Mouse (Mus musculus): ENCODE results near the gene Siva1.

Siva1 gene

DNA sequence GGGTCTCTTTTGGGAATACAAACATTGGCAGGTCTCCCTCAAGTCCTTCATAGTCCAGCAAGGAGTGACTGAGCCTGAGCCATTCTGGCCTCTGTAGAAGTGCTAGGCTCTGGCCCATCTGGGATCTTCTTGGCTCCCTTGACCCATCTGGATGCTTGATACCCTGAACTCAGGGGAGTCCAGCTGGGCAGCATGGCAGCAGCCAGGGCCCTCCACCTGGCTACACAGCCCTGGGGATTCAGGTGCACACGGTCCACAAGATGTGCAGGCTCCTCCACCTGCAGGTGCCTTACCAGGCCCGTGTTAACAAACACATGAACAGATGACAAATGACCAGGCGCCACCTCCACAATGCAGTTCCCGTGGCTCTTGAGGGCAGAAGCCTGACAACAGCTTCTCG lies 20.2 kb downstream of the Siva1 start:
- no peak overlapping the region for H3K4me3 ChIP-seq (replicated peaks; ENCODE audit: low read length)
- no peaks in the 10 kb centered on the region for H3K27me3 ChIP-seq (ENCODE audit: insufficient read depth, low read length)
- H3K4me1 ChIP-seq (replicated peaks; ENCODE audit: low read depth, low read length) = peaks cover 43% of the 10 kb centered on the region
- 0 out of 2 replicates have a peak, but pooled peaks cover 4% of the 10 kb centered on the region for H3K9me3 ChIP-seq (ENCODE audit: low read length)
- TF ChIP-seq POU5F1 (IDR thresholded peaks at IDR 0.05; ENCODE audit: borderline replicate concordance, low read length) (no peak), CTCF (conservative IDR thresholded peaks at IDR 0.05; ENCODE audit: low read length) (no peak), NANOG (IDR thresholded peaks at IDR 0.05; ENCODE audit: borderline replicate concordance, low read length) (no peak)
- peaks cover 74% of the 10 kb centered on the region for H3K36me3 ChIP-seq (ENCODE audit: insufficient read depth, low read length)

GRCm38 (mm10) chr12:112665445-112665844 lies 21.0 kb downstream of the Siva1 start:
- TF ChIP-seq NANOG (IDR thresholded peaks at IDR 0.05; ENCODE audit: borderline replicate concordance, low read length) (no peak), CTCF (conservative IDR thresholded peaks at IDR 0.05; ENCODE audit: low read length) (no peak), POU5F1 (IDR thresholded peaks at IDR 0.05; ENCODE audit: borderline replicate concordance, low read length) (no peak)
- Histone ChIP-seq H3K9me3 (ENCODE audit: low read length) (0 out of 2 replicates have a peak, but pooled peaks cover 4% of the 10 kb centered on the region), H3K36me3 (ENCODE audit: insufficient read depth, low read length) (peaks cover 74% of the 10 kb centered on the region), H3K4me1 (replicated peaks; ENCODE audit: low read depth, low read length) (peaks cover 44% of the 10 kb centered on the region), H3K27me3 (ENCODE audit: insufficient read depth, low read length) (no peaks in the 10 kb centered on the region), H3K4me3 (replicated peaks; ENCODE audit: low read length) (no peak overlapping the region)

DNA sequence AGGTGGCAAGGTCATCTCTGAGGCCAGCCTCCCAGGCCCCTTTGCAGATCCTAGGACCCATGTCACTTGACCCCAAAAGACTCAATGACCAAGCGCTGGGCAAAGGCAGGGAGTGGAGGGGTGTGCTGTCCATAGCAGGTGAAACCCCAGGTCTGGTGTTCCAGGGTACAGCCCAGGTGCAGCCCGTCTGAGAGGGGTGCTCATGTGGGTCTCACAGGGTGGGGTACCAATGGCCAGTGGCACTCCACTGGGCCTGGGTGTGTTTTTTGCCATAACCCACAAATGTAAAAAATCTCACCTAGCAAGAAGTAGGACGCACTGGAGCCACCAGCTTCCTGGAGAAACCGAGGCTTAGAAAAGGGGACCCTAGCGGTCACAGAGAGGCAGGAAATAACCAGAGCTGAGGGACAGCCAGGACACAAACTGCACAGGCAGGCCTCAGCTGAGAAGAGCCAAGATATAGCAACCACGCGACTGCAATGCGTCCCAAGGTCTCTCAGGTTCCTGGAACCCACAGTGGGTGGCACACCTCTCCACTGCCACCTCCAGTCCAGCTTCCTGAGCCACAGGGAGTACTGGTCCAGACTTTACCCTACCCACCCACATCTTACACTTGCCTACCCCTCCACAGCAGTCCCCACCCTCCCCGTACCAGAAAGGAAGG lies 21.5 kb downstream of the Siva1 start:
- peaks cover 44% of the 10 kb centered on the region for H3K4me1 ChIP-seq (replicated peaks; ENCODE audit: low read depth, low read length)
- 0 out of 2 replicates have a peak, but pooled peaks cover 4% of the 10 kb centered on the region for H3K9me3 ChIP-seq (ENCODE audit: low read length)
- H3K27me3 ChIP-seq (ENCODE audit: insufficient read depth, low read length) = no peaks in the 10 kb centered on the region
- TF ChIP-seq NANOG (IDR thresholded peaks at IDR 0.05; ENCODE audit: borderline replicate concordance, low read length) (no peak), POU5F1 (IDR thresholded peaks at IDR 0.05; ENCODE audit: borderline replicate concordance, low read length) (no peak), CTCF (conservative IDR thresholded peaks at IDR 0.05; ENCODE audit: low read length) (no peak)
- no peak overlapping the region for H3K4me3 ChIP-seq (replicated peaks; ENCODE audit: low read length)
- H3K36me3 ChIP-seq (ENCODE audit: insufficient read depth, low read length) = peaks cover 74% of the 10 kb centered on the region

DNA sequence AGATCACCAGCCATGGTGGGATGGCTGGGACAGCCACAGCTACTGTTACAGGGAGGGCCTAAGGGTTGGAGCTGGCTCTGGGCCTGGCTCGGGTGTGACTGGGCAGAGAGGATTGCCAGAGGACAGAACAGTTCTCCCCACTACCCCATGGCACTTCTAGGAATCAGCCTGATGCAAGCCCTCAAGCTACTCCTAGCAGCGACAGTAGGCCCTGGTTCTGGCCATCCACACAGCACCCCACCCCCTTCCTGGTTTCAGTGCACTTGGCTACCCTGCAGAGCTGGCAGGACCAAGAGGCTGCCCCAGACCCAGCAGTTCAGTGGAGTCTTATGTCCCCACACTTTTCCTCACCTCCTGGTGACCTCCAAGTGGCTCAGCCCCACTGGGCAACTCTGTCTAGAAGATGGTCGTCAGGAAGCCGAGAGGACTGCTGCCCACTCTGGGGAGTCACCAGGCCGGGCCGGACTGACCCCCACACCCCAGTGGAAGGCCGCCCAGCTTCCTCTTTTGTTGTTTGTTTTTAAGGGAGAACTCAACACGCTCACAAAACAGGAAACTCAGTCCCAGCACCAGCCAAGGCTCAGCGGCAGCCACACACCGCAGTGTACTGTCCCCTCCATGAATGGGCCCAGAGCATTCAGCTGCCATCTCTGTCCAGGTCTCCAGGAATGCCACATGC lies 23.3 kb downstream of the Siva1 start:
- Histone ChIP-seq H3K27me3 (ENCODE audit: insufficient read depth, low read length) (no peaks in the 10 kb centered on the region), H3K9me3 (ENCODE audit: low read length) (0 out of 2 replicates have a peak, but pooled peaks cover 4% of the 10 kb centered on the region), H3K4me1 (replicated peaks; ENCODE audit: low read depth, low read length) (peaks cover 45% of the 10 kb centered on the region), H3K4me3 (replicated peaks; ENCODE audit: low read length) (no peak overlapping the region), H3K36me3 (ENCODE audit: insufficient read depth, low read length) (peaks cover 63% of the 10 kb centered on the region)
- no peak for TF ChIP-seq POU5F1 (IDR thresholded peaks at IDR 0.05; ENCODE audit: borderline replicate concordance, low read length)
- TF ChIP-seq NANOG (IDR thresholded peaks at IDR 0.05; ENCODE audit: borderline replicate concordance, low read length) = no peak
- no peak for TF ChIP-seq CTCF (conservative IDR thresholded peaks at IDR 0.05; ENCODE audit: low read length)

- peaks cover 12% of the 10 kb centered on the region for H3K27me3 ChIP-seq (ENCODE audit: insufficient read depth, low read length)
- peak overlapping the region; percentile 37; the same call in 1 of the 2 replicates for H3K4me3 ChIP-seq (replicated peaks; ENCODE audit: low read length)
- peaks cover 50% of the 10 kb centered on the region for H3K36me3 ChIP-seq (ENCODE audit: insufficient read depth, low read length)
- H3K4me1 ChIP-seq (replicated peaks; ENCODE audit: low read depth, low read length) = peaks cover 52% of the 10 kb centered on the region
- TF ChIP-seq POU5F1 (IDR thresholded peaks at IDR 0.05; ENCODE audit: borderline replicate concordance, low read length) (no peak), NANOG (IDR thresholded peaks at IDR 0.05; ENCODE audit: borderline replicate concordance, low read length) (no peak), CTCF (conservative IDR thresholded peaks at IDR 0.05; ENCODE audit: low read length) (no peak)
- 0 out of 2 replicates have a peak, but pooled peaks cover 4% of the 10 kb centered on the region for H3K9me3 ChIP-seq (ENCODE audit: low read length)
These were observed 26.4 kb downstream of the Siva1 start for GRCm38 (mm10) chr12:112670718-112671393.

- H3K27me3 ChIP-seq (ENCODE audit: insufficient read depth, low read length) = peaks cover 23% of the 10 kb centered on the region
- no peak for TF ChIP-seq NANOG (IDR thresholded peaks at IDR 0.05; ENCODE audit: borderline replicate concordance, low read length)
- peak; percentile 48 for TF ChIP-seq CTCF (conservative IDR thresholded peaks at IDR 0.05; ENCODE audit: low read length)
- TF ChIP-seq POU5F1 (IDR thresholded peaks at IDR 0.05; ENCODE audit: borderline replicate concordance, low read length) = no peak
- H3K36me3 ChIP-seq (ENCODE audit: insufficient read depth, low read length) = peaks cover 42% of the 10 kb centered on the region
- H3K4me3 ChIP-seq (replicated peaks; ENCODE audit: low read length) = peak overlapping the region; percentile 37; the same call in 1 of the 2 replicates
- H3K9me3 ChIP-seq (ENCODE audit: low read length) = 0 out of 2 replicates have a peak, but pooled peaks cover 4% of the 10 kb centered on the region
- peaks cover 53% of the 10 kb centered on the region for H3K4me1 ChIP-seq (replicated peaks; ENCODE audit: low read depth, low read length)
These were observed 27.4 kb downstream of the Siva1 start for GRCm38 (mm10) chr12:112671891-112672290.

DNA sequence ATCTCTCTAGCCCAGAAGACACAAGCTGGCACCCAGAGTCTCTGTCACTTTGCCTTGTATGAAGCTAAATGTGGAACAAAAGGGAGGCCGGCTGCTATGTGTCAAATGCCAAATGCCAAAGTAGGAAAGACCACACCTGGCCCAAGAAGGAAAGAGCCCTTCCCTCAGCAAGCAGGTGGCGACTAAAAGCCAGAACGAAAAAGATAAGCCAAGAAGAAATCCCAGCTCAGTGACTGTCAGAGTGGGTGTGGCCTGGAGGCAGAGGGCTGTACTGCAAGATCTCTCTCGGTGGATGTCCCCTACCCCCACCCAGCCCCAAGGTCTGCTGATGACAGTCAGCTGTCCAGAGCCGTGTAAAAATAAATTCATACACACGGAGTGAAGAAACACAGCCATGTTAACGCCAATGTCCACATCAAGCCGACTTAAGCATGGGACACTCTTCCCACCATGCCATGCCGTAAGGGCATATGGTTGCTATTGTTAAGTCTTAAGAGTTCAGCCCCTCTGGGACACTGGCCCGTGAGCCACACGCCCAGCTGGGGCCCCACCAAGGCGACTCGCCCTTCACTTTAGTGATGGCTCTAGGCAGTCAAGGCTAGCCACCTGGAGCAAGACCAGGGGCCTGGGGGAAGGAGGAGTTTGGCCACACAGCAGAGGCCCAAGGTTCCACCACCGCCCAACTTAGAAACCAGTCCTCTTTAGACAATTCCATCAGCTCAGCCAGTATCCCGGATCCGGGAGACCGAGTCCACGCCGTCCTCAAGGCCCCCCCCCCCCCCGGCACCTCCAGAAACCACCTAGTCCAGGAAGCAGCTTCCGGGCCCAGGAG lies 28.5 kb downstream of the Siva1 start:
- Histone ChIP-seq H3K27me3 (ENCODE audit: insufficient read depth, low read length) (peaks cover 33% of the 10 kb centered on the region), H3K4me1 (replicated peaks; ENCODE audit: low read depth, low read length) (peaks cover 59% of the 10 kb centered on the region), H3K9me3 (ENCODE audit: low read length) (0 out of 2 replicates have a peak, but pooled peaks cover 4% of the 10 kb centered on the region), H3K36me3 (ENCODE audit: insufficient read depth, low read length) (peaks cover 34% of the 10 kb centered on the region), H3K4me3 (replicated peaks; ENCODE audit: low read length) (peak overlapping the region; percentile 83)
- no peak for TF ChIP-seq CTCF (conservative IDR thresholded peaks at IDR 0.05; ENCODE audit: low read length)
- TF ChIP-seq POU5F1 (IDR thresholded peaks at IDR 0.05; ENCODE audit: borderline replicate concordance, low read length) = no peak
- TF ChIP-seq NANOG (IDR thresholded peaks at IDR 0.05; ENCODE audit: borderline replicate concordance, low read length) = no peak

Data from E14TG2a.4 (cell line).